Mouse (Mus musculus): ENCODE measurements around the gene Rbm33.

DNA sequence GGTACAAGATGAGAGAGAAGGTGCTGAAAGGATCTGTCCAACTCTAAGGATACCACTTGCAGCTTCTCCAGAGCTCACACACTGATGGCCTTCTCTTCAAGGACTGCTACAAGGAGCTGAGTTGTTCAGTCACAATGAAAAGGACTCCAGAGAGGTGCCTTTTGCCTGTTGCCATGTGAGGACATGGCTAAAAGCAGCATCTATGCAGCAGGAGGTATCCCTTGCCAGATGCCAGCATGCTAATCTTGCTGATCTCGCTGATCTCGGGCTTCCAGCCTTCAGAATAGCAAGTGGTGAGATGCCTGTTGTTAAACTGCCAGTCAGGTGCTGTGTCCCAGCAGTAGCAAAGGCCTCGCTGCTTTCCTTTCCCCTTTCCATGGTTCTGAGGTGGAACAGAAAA lies 27.8 kb upstream of the Rbm33 start:
- TF ChIP-seq CTCF (conservative IDR thresholded peaks at IDR 0.05; ENCODE audit: insufficient read depth, insufficient read length, low read depth, low read length) = no peak
- no peak for TF ChIP-seq POLR2A (IDR thresholded peaks at IDR 0.05; ENCODE audit: low read depth, low read length)
